10 mouse cellular contexts compared by ENCODE assay signal in genomic region chr3:26117071-26117470, GRCm38 (mm10).
"Had no signal": no experiment of that assay in that cellular context is flagged by ENCODE, and none has a peak within 500 bp of the region (broad histone marks: within the 10 kb centered on the region; RNA-seq: fewer than 3 reads in every experiment).

No protein-coding gene starts in this region.

- H3K27ac ChIP-seq: kidney, embryonic 15.5 days; limb, embryonic 15.5 days; liver, embryonic 12.5 days; neural tube, embryonic 15.5 days; stomach, postnatal 0 days had no signal

- H3K4me1 ChIP-seq: kidney, embryonic 15.5 days; limb, embryonic 15.5 days; liver, embryonic 12.5 days had no signal

- DNase-seq: kidney, adult 2 months; kidney, postnatal 14 days; right cerebral cortex, adult 18-20 months; thymus, postnatal 4 days had no signal

- H3K4me3 ChIP-seq: kidney, embryonic 15.5 days; limb, embryonic 15.5 days; liver, embryonic 12.5 days; myocyte; neural tube, embryonic 15.5 days had no signal

- ATAC-seq: liver, embryonic 12.5 days had no signal

- H3K27me3 ChIP-seq: kidney, embryonic 15.5 days; limb, embryonic 15.5 days; liver, embryonic 12.5 days; neural tube, embryonic 15.5 days had no signal

- H3K4me2 ChIP-seq: kidney, embryonic 15.5 days; limb, embryonic 15.5 days; liver, embryonic 12.5 days; neural tube, embryonic 15.5 days had no signal

- H3K36me3 ChIP-seq: kidney, embryonic 15.5 days; limb, embryonic 15.5 days; liver, embryonic 12.5 days; neural tube, embryonic 15.5 days had no signal

- H3K9ac ChIP-seq: kidney, embryonic 15.5 days; limb, embryonic 15.5 days; liver, embryonic 12.5 days; neural tube, embryonic 15.5 days had no signal

- H3K9me3 ChIP-seq: kidney, embryonic 15.5 days; limb, embryonic 15.5 days; liver, embryonic 12.5 days; neural tube, embryonic 15.5 days had no signal
